Mouse (Mus musculus) heart, postnatal 0 days (tissue): ENCODE data around the gene Plcz1. TPM values are rescaled to one million over a fixed set of nuclear protein-coding genes. Genes with fewer than 3 reads are reported as not detected.

ENCODE experiments used
- ATAC-seq: fragments of 200-750 bp; cut with Nextera tagmentation; 2 replicates; pipeline ENCODE4 v1.8.0; 2017; ENCODE audit warnings: low read depth, moderate number of reproducible peaks, moderate library complexity; ENCODE audit not compliant: insufficient read depth
- DNase-seq: peaks from one replicate; pipeline ENCODE4 v3.0.0-alpha.2; 2016; ENCODE audit warnings: low spot score
- H3K27ac ChIP-seq: fragments of 300-500 bp; sonication (generic); 2 replicates; pipeline ENCODE4 v1.5.1; 2014; ENCODE audit warnings: low read depth, mild to moderate bottlenecking
- H3K27me3 ChIP-seq: fragments of 300-500 bp; sonication (generic); 2 replicates; pipeline ENCODE4 v1.6.1; 2014; ENCODE audit warnings: low read length, mixed read lengths; ENCODE audit not compliant: control insufficient read depth, insufficient read depth
- H3K36me3 ChIP-seq: fragments of 300-500 bp; sonication (generic); replicated peaks from 2 replicates; pipeline ENCODE4 v1.6.1; 2014; ENCODE audit warnings: low read length, mixed read lengths; ENCODE audit not compliant: control insufficient read depth, insufficient read depth
- H3K4me1 ChIP-seq: fragments of 300-500 bp; sonication (generic); 2 replicates; pipeline ENCODE4 v1.6.1; 2014; ENCODE audit warnings: antibody characterized with exemption; ENCODE audit not compliant: control insufficient read depth, insufficient read depth
- H3K4me2 ChIP-seq: fragments of 300-500 bp; sonication (generic); 2 replicates; pipeline ENCODE4 v1.6.1; 2014; ENCODE audit warnings: low read depth, mild to moderate bottlenecking, low read length, moderate library complexity
- H3K4me3 ChIP-seq: fragments of 300-500 bp; sonication (generic); 2 replicates; pipeline ENCODE4 v1.5.1; 2014; ENCODE audit warnings: low read depth, low read length
- H3K9ac ChIP-seq: fragments of 300-500 bp; sonication (generic); replicated peaks from 2 replicates; pipeline ENCODE4 v1.6.1; 2014; ENCODE audit warnings: low read depth, low read length, mixed read lengths
- H3K9me3 ChIP-seq: fragments of 300-500 bp; sonication (generic); replicated peaks from 2 replicates; pipeline ENCODE4 v1.6.1; 2016; ENCODE audit warnings: low read length; ENCODE audit not compliant: control insufficient read depth
- CTCF ChIP-seq: IDR thresholded peaks from 2 replicates; pipeline ENCODE4 v1.5.1; 2016; ENCODE audit warnings: antibody characterized with exemption, control low read depth, low read depth
- EP300 ChIP-seq: IDR thresholded peaks from 2 replicates; pipeline ENCODE4 v1.6.1; 2016; ENCODE audit warnings: antibody characterized with exemption, low read depth
- WGBS: fragments of 180-500 bp; shearing (Covaris S2); extraction: QIAGEN DNeasy Blood & Tissue Kit; methylation state at CpG from one replicate; pipeline ENCODE4 v1.1.7; 2014; 5-methylcytosine and 5-hydroxymethylcytosine counted together
- polyA plus RNA-seq: library from polyadenylated mRNA; unstranded; fragments of >200 nt; fragmentation: Nextera tagmentation; extraction: Ambion mirVana; gene quantifications from 2 replicates; pipeline ENCODE4 v1.2.1, GENCODE M21; 2015
- total RNA-seq: library from RNA; depleted of rRNA; stranded (reverse); fragments of >200 nt; gene quantifications from 2 replicates; pipeline ENCODE4 v1.2.3, GENCODE M21; 2014; ENCODE audit warnings: low replicate concordance

Plcz1 gene
- total and polyA plus RNA-seq, 2 experiments from 2014 or later = not detected

DNA sequence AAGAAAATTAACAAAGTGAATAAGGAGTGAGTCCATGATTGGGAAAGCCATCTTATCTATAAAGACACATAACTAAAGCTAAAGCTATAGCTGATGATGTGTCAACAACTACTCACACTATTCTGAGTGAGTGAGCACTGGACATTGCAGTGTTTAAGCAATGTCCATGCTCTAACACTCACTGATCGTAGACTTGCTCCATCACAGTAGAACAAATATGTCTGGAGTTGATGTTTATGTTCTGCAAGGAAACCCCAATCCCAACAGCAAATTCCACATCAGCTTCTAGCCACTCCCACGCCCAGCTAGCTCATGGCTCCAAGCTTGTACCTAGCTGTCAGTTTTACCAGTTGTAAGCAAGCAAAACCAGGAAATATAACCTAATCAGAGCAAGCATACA lies 54.7 kb downstream of the Plcz1 start:
- no peak for ATAC-seq
- no peak overlapping the region for H3K27ac ChIP-seq

DNA sequence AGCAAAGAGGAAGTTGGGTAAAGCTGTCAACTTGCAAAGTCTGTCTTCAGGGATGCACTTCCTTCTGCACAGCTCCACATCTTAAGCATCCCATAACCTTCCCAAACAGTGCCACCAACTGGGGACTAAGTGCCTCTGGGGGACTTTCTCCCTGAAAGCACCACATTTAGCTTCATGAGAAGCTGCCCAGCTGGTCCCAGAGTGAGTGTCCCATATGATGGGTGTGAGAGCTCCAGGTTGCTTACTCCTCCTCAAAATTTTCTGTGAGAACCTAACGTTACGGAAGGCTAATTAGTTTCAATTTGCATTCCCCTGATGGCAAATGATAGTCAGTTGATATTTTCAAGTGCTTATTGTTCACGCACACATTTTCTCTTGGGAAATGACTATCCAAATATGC lies 57.2 kb downstream of the Plcz1 start:
- Histone ChIP-seq H3K9me3 (no peaks in the 10 kb centered on the region), H3K27ac (no peak overlapping the region), H3K4me1 (no peaks in the 10 kb centered on the region), H3K27me3 (no peaks in the 10 kb centered on the region), H3K4me3 (no peak overlapping the region), H3K4me2 (no peak overlapping the region), H3K9ac (no peak overlapping the region), H3K36me3 (no peaks in the 10 kb centered on the region)
- WGBS = 86% methylated on average over 3 of the region's 3 CpGs
- ATAC-seq (no peak), DNase-seq (no peak)
- TF ChIP-seq CTCF = no peak

More for the DNA sequence above, 54.7 kb downstream of the Plcz1 start:
- no peaks in the 10 kb centered on the region for H3K27me3 ChIP-seq
- H3K36me3 ChIP-seq = no peaks in the 10 kb centered on the region
- H3K9me3 ChIP-seq = no peaks in the 10 kb centered on the region
- no peak for TF ChIP-seq CTCF
- no peak for TF ChIP-seq EP300
- H3K4me3 ChIP-seq = no peak overlapping the region
- no peak overlapping the region for H3K9ac ChIP-seq
- DNase-seq = no peak
- H3K4me2 ChIP-seq = no peak overlapping the region
- WGBS = 77% methylated on average over 2 of the region's 2 CpGs
- no peaks in the 10 kb centered on the region for H3K4me1 ChIP-seq

DNA sequence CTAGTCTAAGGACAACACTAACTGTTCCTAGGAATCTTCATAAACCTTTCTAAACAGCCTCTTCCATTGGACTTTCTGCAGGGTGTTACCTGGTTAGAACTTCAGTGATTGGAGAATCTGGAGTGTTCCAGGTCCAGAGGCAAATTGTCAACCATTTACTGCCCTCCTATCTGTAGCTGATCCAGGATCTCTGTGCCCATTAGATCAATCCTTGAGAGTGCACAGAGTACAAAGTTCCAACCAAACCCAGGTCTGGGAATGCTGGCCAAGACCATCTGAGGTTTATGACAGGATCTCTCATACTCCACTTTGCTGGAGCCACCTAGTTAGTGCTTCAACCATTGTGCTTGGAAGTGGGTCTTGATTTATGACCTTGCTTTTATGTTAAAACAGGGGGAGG lies 60.2 kb downstream of the Plcz1 start:
- Histone ChIP-seq H3K4me2 (no peak overlapping the region), H3K36me3 (no peaks in the 10 kb centered on the region), H3K9ac (no peak overlapping the region), H3K9me3 (no peaks in the 10 kb centered on the region), H3K27me3 (no peaks in the 10 kb centered on the region), H3K27ac (no peak overlapping the region), H3K4me1 (no peaks in the 10 kb centered on the region), H3K4me3 (no peak overlapping the region)
- TF ChIP-seq EP300 (no peak), CTCF (no peak)
- no peak for DNase-seq
- ATAC-seq = no peak

DNA sequence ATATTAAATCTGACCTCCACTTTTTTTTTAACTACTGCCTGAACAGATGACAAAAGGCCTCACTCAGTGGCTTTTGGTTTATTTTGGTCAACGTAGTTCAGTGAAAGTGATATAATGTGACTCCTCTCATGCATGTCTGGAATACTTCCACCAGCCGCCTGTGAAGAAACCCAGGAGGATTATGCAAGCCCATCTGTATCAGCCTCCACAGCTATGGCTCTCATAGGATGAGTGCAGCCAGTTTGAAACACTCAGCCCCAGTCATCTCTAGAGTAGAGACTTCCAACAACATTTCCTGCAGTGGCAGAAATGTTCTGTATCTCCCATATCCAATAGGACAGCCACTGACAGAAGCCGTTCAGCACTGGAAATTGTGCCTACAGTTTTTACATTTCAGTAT lies 63.1 kb downstream of the Plcz1 start:
- no peak for DNase-seq
- ATAC-seq = no peak
- 33% methylated on average over 3 of the region's 3 CpGs for WGBS
- Histone ChIP-seq H3K9ac (no peak overlapping the region), H3K4me3 (no peak overlapping the region), H3K36me3 (no peaks in the 10 kb centered on the region), H3K4me2 (no peak overlapping the region), H3K9me3 (no peaks in the 10 kb centered on the region), H3K4me1 (no peaks in the 10 kb centered on the region), H3K27me3 (no peaks in the 10 kb centered on the region), H3K27ac (no peak overlapping the region)
- TF ChIP-seq CTCF = no peak
- no peak for TF ChIP-seq EP300

DNA sequence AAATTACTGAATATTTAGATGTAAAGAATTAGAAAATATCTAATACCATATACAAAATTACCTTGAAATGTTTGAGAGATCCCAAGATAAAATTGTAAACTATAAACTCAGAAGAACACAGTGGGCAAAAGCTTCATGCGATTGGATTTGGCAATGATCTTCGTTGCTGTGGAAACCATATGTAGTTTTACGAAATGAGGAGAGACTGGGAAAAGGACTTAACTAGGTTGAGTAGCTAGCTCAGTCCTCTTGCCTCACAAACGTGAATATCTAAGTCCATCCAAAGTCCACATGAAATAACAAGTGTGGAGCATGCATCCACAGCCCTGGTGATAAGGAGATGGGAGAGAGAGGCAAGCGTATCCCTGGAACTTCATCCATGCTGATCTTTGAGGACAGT lies 66.6 kb downstream of the Plcz1 start:
- Histone ChIP-seq H3K36me3 (no peaks in the 10 kb centered on the region), H3K4me3 (no peak overlapping the region), H3K4me2 (no peak overlapping the region), H3K27ac (no peak overlapping the region), H3K9me3 (no peaks in the 10 kb centered on the region), H3K27me3 (no peaks in the 10 kb centered on the region), H3K9ac (no peak overlapping the region), H3K4me1 (no peaks in the 10 kb centered on the region)
- DNase-seq (no peak), ATAC-seq (no peak)
- WGBS = 78% methylated on average over 5 of the region's 5 CpGs
- no peak for TF ChIP-seq CTCF
- no peak for TF ChIP-seq EP300

DNA sequence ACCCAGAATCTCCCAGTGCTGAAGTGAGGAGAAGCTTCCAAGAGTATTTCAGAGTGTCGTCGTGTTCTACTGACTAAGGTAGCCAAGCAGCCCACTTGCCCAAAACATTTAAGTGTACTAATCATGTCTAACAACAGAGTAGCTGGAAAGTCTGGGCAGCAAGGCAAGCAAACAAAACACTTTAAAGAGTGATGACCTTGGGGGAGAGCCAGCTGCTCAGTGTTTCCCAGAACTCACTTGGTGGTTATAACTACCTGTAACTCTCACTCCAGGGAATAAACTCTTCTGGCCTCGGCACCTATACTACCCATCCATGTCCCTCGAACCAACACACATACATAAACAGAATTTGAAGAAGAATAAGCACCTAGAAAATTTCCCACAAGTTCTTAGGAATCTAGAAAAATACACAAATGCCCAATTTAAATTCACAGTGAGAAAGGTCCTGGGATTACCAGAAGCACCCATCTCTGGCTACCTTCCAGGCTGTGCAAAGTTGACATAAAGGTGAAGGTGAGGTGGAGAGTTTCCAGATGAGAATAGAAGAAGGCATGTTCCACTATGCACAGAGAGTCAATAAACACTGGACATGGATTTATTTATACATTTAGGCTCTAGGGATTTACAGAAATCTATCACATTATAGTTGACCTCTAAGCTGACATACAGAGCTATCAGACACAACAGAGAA lies 69.5 kb downstream of the Plcz1 start:
- no peak overlapping the region for H3K9ac ChIP-seq
- H3K27ac ChIP-seq = no peak overlapping the region
- DNase-seq (no peak), ATAC-seq (no peak)
- H3K36me3 ChIP-seq = no peaks in the 10 kb centered on the region
- no peak overlapping the region for H3K4me3 ChIP-seq
- 45% methylated on average over 4 of the region's 4 CpGs for WGBS
- TF ChIP-seq EP300 (no peak), CTCF (no peak)
- H3K4me1 ChIP-seq = no peaks in the 10 kb centered on the region
- no peaks in the 10 kb centered on the region for H3K9me3 ChIP-seq
- no peak overlapping the region for H3K4me2 ChIP-seq
- no peaks in the 10 kb centered on the region for H3K27me3 ChIP-seq
